Comparison of ENCODE assay signal across 10 mouse cellular contexts in genomic region chrX:9128317-9128831, GRCm38 (mm10). TPM values are rescaled to one million over a fixed set of nuclear protein-coding genes. Genes with fewer than 3 reads are reported as not detected.
DNase-seq lines count a peak whose midpoint lies in the region; ATAC-seq and TF ChIP-seq lines count a peak whose summit lies in the region.
"Had no signal": no experiment of that assay in that cellular context is flagged by ENCODE, and none has a peak within 500 bp of the region (broad histone marks: within the 10 kb centered on the region; RNA-seq: fewer than 3 reads in every experiment).

No protein-coding gene starts in this region.

- 32% methylated on average over 7 of the region's 7 CpGs for WGBS in intestine, postnatal 0 days
- 48% methylated on average over 7 of the region's 7 CpGs for WGBS in intestine, embryonic 15.5 days
- WGBS in intestine, embryonic 16.5 days, result 43% methylated on average over 7 of the region's 7 CpGs

- peak; percentile 45 for DNase-seq in MEL (ENCODE audit: low read depth, low spot score)
- DNase-seq in cerebellum, adult 11 months, result peak; percentile 32
- peak; percentile 50 for DNase-seq in induced T-regulatory cell, adult 2 months (ENCODE audit: low read depth)
- no peak for DNase-seq in B cell, adult 2 months

- no peaks in the 10 kb centered on the region for H3K4me1 ChIP-seq in intestine, postnatal 0 days (replicated peaks; ENCODE audit: control insufficient read depth, insufficient read depth, low read length)
- H3K4me1 ChIP-seq in intestine, embryonic 15.5 days (replicated peaks), result no peaks in the 10 kb centered on the region
- no peaks in the 10 kb centered on the region for H3K4me1 ChIP-seq in MEL (ENCODE audit: control insufficient read depth in 1 of 2, insufficient read depth in 2 of 2, low read length in 2 of 2)
- H3K4me1 ChIP-seq in intestine, embryonic 16.5 days (ENCODE audit: control insufficient read depth, insufficient read depth, low read length), result no peaks in the 10 kb centered on the region
- H3K4me1 ChIP-seq: embryonic facial prominence, embryonic 13.5 days; liver, embryonic 15.5 days had no signal

- no peak overlapping the region for H3K9ac ChIP-seq in intestine, postnatal 0 days (ENCODE audit: low read depth, low read length)
- no peak overlapping the region for H3K9ac ChIP-seq in intestine, embryonic 15.5 days
- H3K9ac ChIP-seq in MEL (ENCODE audit: control insufficient read depth, low read depth, low read length, poor library complexity, severe bottlenecking), result no peak overlapping the region
- no peak overlapping the region for H3K9ac ChIP-seq in intestine, embryonic 16.5 days (ENCODE audit: low read depth, low read length)
- H3K9ac ChIP-seq: embryonic facial prominence, embryonic 13.5 days; liver, embryonic 15.5 days had no signal

- H3K4me3 ChIP-seq in intestine, postnatal 0 days (ENCODE audit: low read depth, low read length), result no peak overlapping the region
- no peak overlapping the region for H3K4me3 ChIP-seq in intestine, embryonic 15.5 days (replicated peaks)
- H3K4me3 ChIP-seq in MEL (ENCODE audit: control insufficient read depth in 1 of 2, insufficient read depth in 1 of 2, low read depth in 2 of 2, low read length in 2 of 2), result no peak overlapping the region
- H3K4me3 ChIP-seq in intestine, embryonic 16.5 days (ENCODE audit: low read length), result no peak overlapping the region
- H3K4me3 ChIP-seq: embryonic facial prominence, embryonic 13.5 days; liver, embryonic 15.5 days had no signal

- TF ChIP-seq EP300 in MEL (IDR thresholded peaks at IDR 0.05; ENCODE audit: low read depth in 1 of 2, low read length in 2 of 2), result no peak

- no peaks in the 10 kb centered on the region for H3K9me3 ChIP-seq in intestine, postnatal 0 days (ENCODE audit: control insufficient read depth)
- H3K9me3 ChIP-seq in intestine, embryonic 15.5 days, result no peaks in the 10 kb centered on the region
- H3K9me3 ChIP-seq in MEL (replicated peaks; ENCODE audit: insufficient read depth, low read length), result no peaks in the 10 kb centered on the region
- no peaks in the 10 kb centered on the region for H3K9me3 ChIP-seq in intestine, embryonic 16.5 days (ENCODE audit: control insufficient read depth, low read length)
- H3K9me3 ChIP-seq: embryonic facial prominence, embryonic 13.5 days; liver, embryonic 15.5 days had no signal

- TF ChIP-seq CTCF in intestine, postnatal 0 days (IDR thresholded peaks at IDR 0.05; ENCODE audit: low read depth), result peak; percentile 65
- peak; percentile 6 to 61 (median 30); a peak in 4 of 6 replicates for TF ChIP-seq CTCF in MEL (IDR thresholded peaks at IDR 0.05 in 2 of 3, conservative IDR thresholded peaks at IDR 0.05 in 1 of 3; ENCODE audit: control insufficient read depth in 1 of 3, insufficient read depth in 1 of 3, low read depth in 2 of 3, low read length in 3 of 3, poor library complexity in 1 of 3, severe bottlenecking in 1 of 3)

- ATAC-seq in intestine, postnatal 0 days, result no peak
- no peak for ATAC-seq in intestine, embryonic 15.5 days
- ATAC-seq in megakaryocyte progenitor cell, adult 5-6 weeks (replicated peaks; ENCODE audit: poor library complexity), result peak; percentile 77
- no peak for ATAC-seq in intestine, embryonic 16.5 days

- TF ChIP-seq POLR2A in MEL (IDR thresholded peaks at IDR 0.05; ENCODE audit: control insufficient read depth in 1 of 2, insufficient read depth in 1 of 2, low read depth in 1 of 2, low read length in 2 of 2, poor library complexity in 1 of 2), result no peak

- H3K27ac ChIP-seq in intestine, postnatal 0 days (ENCODE audit: low read depth, low read length), result no peak overlapping the region
- no peak overlapping the region for H3K27ac ChIP-seq in intestine, embryonic 15.5 days
- H3K27ac ChIP-seq in MEL (ENCODE audit: control insufficient read depth, low read depth, low read length), result no peak overlapping the region
- no peak overlapping the region for H3K27ac ChIP-seq in intestine, embryonic 16.5 days (ENCODE audit: low read length)
- H3K27ac ChIP-seq: embryonic facial prominence, embryonic 13.5 days; liver, embryonic 15.5 days had no signal

- H3K36me3 ChIP-seq in intestine, postnatal 0 days (ENCODE audit: control insufficient read depth, insufficient read depth), result no peaks in the 10 kb centered on the region
- H3K36me3 ChIP-seq in intestine, embryonic 15.5 days, result no peaks in the 10 kb centered on the region
- H3K36me3 ChIP-seq in MEL (ENCODE audit: control insufficient read depth in 1 of 2, insufficient read depth in 2 of 2, low read length in 2 of 2), result no peaks in the 10 kb centered on the region
- no peaks in the 10 kb centered on the region for H3K36me3 ChIP-seq in intestine, embryonic 16.5 days (ENCODE audit: control insufficient read depth, insufficient read depth, low read length)
- H3K36me3 ChIP-seq: embryonic facial prominence, embryonic 13.5 days; liver, embryonic 15.5 days had no signal

- no peaks in the 10 kb centered on the region for H3K27me3 ChIP-seq in intestine, postnatal 0 days (replicated peaks; ENCODE audit: control insufficient read depth, insufficient read depth, low read length)
- H3K27me3 ChIP-seq in intestine, embryonic 15.5 days (replicated peaks), result no peaks in the 10 kb centered on the region
- no peaks in the 10 kb centered on the region; a peak in 1 of 4 replicates for H3K27me3 ChIP-seq in MEL (ENCODE audit: control insufficient read depth in 1 of 2, insufficient read depth in 2 of 2, low read length in 2 of 2)
- H3K27me3 ChIP-seq in intestine, embryonic 16.5 days (replicated peaks; ENCODE audit: control insufficient read depth, insufficient read depth, low read length), result no peaks in the 10 kb centered on the region
- H3K27me3 ChIP-seq: embryonic facial prominence, embryonic 13.5 days; liver, embryonic 15.5 days had no signal

- no peak overlapping the region for H3K4me2 ChIP-seq in intestine, postnatal 0 days (replicated peaks; ENCODE audit: low read depth)
- no peak overlapping the region for H3K4me2 ChIP-seq in intestine, embryonic 15.5 days (replicated peaks)
- no peak overlapping the region for H3K4me2 ChIP-seq in intestine, embryonic 16.5 days (ENCODE audit: low read depth, low read length)
- H3K4me2 ChIP-seq: embryonic facial prominence, embryonic 13.5 days; liver, embryonic 15.5 days had no signal

- no peaks in the 10 kb centered on the region for H3K79me2 ChIP-seq in MEL (ENCODE audit: control insufficient read depth, insufficient read depth, low read length, poor library complexity)

- TF ChIP-seq RAD21 in MEL (IDR thresholded peaks at IDR 0.05; ENCODE audit: low read depth, low read length), result peak; percentile 66

TF ChIP-seq in MEL, 35 proteins besides CTCF, POLR2A, EP300 and RAD21:
- TF ChIP-seq SMC3 (IDR thresholded peaks at IDR 0.05; ENCODE audit: low read depth, low read length) (peak; percentile 65), RCOR1 (IDR thresholded peaks at IDR 0.05; ENCODE audit: low read depth, low read length) (no peak), ZC3H11A (IDR thresholded peaks at IDR 0.05; ENCODE audit: low read depth, low read length) (peak; percentile 45)

RNA-seq across cellular contexts. Expression of gene 4930402K13Rik, which starts 24.0 kb away (rescaled TPM):
- polyA plus RNA-seq in intestine, postnatal 0 days (2015; fragmentation: Nextera tagmentation; extraction: Ambion mirVana), result not detected in 2 replicates
- not detected in 2 replicates for polyA plus RNA-seq in intestine, embryonic 15.5 days (2015; fragmentation: Nextera tagmentation; extraction: Ambion mirVana)
- not detected in 2 replicates for total RNA-seq in MEL (2012; rRNA removed)
- polyA plus RNA-seq in MEL (2012; ENCODE audit: insufficient read depth in 1 of 2, insufficient read length in 2 of 2, low read depth in 1 of 2, low replicate concordance in 2 of 2, missing spikeins in 1 of 2), result not detected
- not detected in 2 replicates for total RNA-seq in megakaryocyte progenitor cell, adult 5-6 weeks (2015)
- not detected in 2 replicates for total RNA-seq in megakaryocyte progenitor cell, adult 5-6 weeks (2017)
- polyA plus RNA-seq in intestine, embryonic 16.5 days (2015; fragmentation: Nextera tagmentation; extraction: Ambion mirVana), result not detected in 2 replicates
- polyA plus RNA-seq: embryonic facial prominence, embryonic 13.5 days; liver, embryonic 15.5 days had no signal

Comparison
In these comparisons a context has a peak if more than half of its experiments do, and no peak if none do; other contexts are left out.
1. DNase-seq: peak in MEL (single experiment), cerebellum, adult 11 months (single experiment) and induced T-regulatory cell, adult 2 months (single experiment); none in B cell, adult 2 months (0 of 2).